Mouse (Mus musculus) kidney, embryonic 15.5 days (tissue): ENCODE data around the gene Csdc2. TPM values are rescaled to one million over a fixed set of nuclear protein-coding genes. Genes with fewer than 3 reads are reported as not detected.

Experiments
- ATAC-seq: fragments of 200-750 bp; cut with Nextera tagmentation; replicated peaks from 2 replicates; pipeline ENCODE4 v1.8.0; 2017; ENCODE audit warnings: moderate TSS enrichment; ENCODE audit not compliant: low FRiP score
- H3K27ac ChIP-seq: fragments of 300-500 bp; sonication (generic); 2 replicates; pipeline ENCODE4 v1.5.1; 2015; ENCODE audit warnings: mild to moderate bottlenecking, inconsistent platforms
- H3K27me3 ChIP-seq: fragments of 300-500 bp; sonication (generic); 2 replicates; pipeline ENCODE4 v1.6.1; 2015; ENCODE audit warnings: inconsistent platforms
- H3K36me3 ChIP-seq: fragments of 300-500 bp; sonication (generic); 2 replicates; pipeline ENCODE4 v1.6.1; 2015; ENCODE audit warnings: inconsistent platforms
- H3K4me1 ChIP-seq: fragments of 300-500 bp; sonication (generic); 2 replicates; pipeline ENCODE4 v1.6.1; 2015; ENCODE audit warnings: inconsistent platforms
- H3K4me2 ChIP-seq: fragments of 300-500 bp; sonication (generic); 2 replicates; pipeline ENCODE4 v1.6.1; 2015; ENCODE audit warnings: moderate library complexity, mild to moderate bottlenecking, inconsistent platforms
- H3K4me3 ChIP-seq: fragments of 300-500 bp; sonication (generic); replicated peaks from 2 replicates; pipeline ENCODE4 v1.5.1; 2015; ENCODE audit warnings: mild to moderate bottlenecking, inconsistent platforms
- H3K9ac ChIP-seq: fragments of 300-500 bp; sonication (generic); 2 replicates; pipeline ENCODE4 v1.6.1; 2015; ENCODE audit warnings: mild to moderate bottlenecking, inconsistent platforms
- H3K9me3 ChIP-seq: fragments of 300-500 bp; sonication (generic); replicated peaks from 2 replicates; pipeline ENCODE4 v1.6.1; 2016; ENCODE audit warnings: inconsistent platforms
- WGBS: fragments of 180-500 bp; shearing (Covaris S2); methylation state at CpG from one replicate; pipeline ENCODE4 v1.1.7; 2015; ENCODE audit warnings: mixed read lengths; 5-methylcytosine and 5-hydroxymethylcytosine counted together
- polyA plus RNA-seq: library from polyadenylated mRNA; unstranded; fragments of >200 nt; fragmentation: Nextera tagmentation; extraction: Ambion mirVana; gene quantifications from 2 replicates; pipeline ENCODE4 v1.2.1, GENCODE M21; 2015

The Csdc2 gene
- polyA plus RNA-seq, 1 experiment from 2014 or later = 30.7 TPM

DNA sequence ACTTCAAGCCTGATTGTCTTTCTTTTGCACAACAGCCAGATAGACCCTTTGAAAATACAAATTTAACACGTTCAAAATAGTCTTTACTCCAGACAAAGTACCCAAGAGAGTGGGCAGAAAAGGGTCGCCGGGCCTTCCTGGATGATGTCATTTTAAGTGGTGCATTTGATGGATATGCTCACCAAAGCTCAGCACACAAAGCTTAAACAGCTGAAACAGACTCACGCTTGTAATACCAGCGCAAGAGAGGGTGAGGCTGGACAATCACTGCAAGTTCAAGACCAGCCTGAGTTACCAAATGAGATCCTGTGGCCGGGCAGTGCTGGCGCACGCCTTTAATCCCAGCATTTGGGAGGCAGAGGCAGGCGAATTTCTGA is 10.1 kb upstream of the Csdc2 start:
- peak; percentile 10; the same call in 1 of the 2 replicates for ATAC-seq
- H3K27ac ChIP-seq = peak overlapping the region; percentile 69; the same call in 1 of the 2 replicates
- H3K9ac ChIP-seq = 0 out of 2 replicates have a peak overlapping the region, but pooled peaks have one; percentile 26
- peaks cover 10% of the 10 kb centered on the region for H3K36me3 ChIP-seq
- H3K4me3 ChIP-seq = peak overlapping the region; percentile 81
- H3K4me2 ChIP-seq = peak overlapping the region; percentile 93
- H3K4me1 ChIP-seq = peaks cover 52% of the 10 kb centered on the region
- 33% methylated on average over 9 of the region's 9 CpGs for WGBS
- no peaks in the 10 kb centered on the region for H3K27me3 ChIP-seq
- H3K9me3 ChIP-seq = no peaks in the 10 kb centered on the region

DNA sequence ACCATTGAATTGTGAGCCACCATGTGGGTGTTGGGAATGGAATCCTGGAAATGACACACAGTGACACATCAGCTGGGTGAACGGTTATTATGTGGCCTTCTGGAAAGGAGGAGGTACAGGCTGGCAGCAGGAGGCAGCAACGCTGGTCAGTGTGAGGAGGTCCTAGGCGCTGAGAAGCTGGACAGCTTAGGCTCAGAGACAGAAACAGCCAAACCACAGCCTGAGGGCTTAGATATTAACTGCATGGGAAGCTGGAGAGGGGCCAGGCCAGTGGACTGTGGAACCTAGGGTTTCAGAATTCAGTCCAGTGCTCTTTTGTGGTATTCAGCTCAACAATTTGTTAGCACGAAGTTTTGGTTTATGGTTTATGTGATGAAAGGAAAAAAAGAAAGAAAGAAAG is 8.8 kb upstream of the Csdc2 start:
- Histone ChIP-seq H3K27ac (peak overlapping the region; percentile 93), H3K9me3 (no peaks in the 10 kb centered on the region), H3K4me1 (peaks cover 55% of the 10 kb centered on the region), H3K4me3 (no peak overlapping the region), H3K4me2 (0 out of 2 replicates have a peak overlapping the region, but pooled peaks have one; percentile 30), H3K36me3 (peaks cover 10% of the 10 kb centered on the region), H3K27me3 (no peaks in the 10 kb centered on the region), H3K9ac (no peak overlapping the region)
- peak; percentile 62; the same call in 1 of the 2 replicates for ATAC-seq
- 38% methylated on average over 4 of the region's 4 CpGs for WGBS

DNA sequence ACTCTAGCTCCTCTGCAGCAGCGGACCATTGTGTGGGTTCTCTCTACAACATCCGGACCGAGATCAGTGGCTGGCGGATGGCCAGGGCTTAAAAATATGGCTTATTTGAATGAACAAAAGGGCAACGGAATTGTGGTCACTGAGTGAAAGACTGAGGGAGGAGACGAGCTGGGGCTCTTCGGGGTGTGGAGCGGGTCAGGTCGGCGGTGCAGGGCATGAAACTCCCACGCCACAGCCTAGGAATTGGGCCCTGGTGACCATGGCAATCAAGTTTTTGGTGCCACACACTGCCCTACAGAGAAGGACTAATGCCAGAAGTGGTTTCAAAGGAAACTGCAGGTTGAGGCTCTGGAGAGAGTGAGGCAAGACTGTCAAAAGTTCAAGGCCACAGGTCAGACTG is 8.3 kb upstream of the Csdc2 start:
- peak overlapping the region; percentile 93 for H3K27ac ChIP-seq
- peaks cover 7% of the 10 kb centered on the region for H3K36me3 ChIP-seq
- no peak for ATAC-seq
- WGBS = 21% methylated on average over 11 of the region's 11 CpGs
- H3K4me1 ChIP-seq = peaks cover 58% of the 10 kb centered on the region
- no peak overlapping the region for H3K4me3 ChIP-seq
- no peaks in the 10 kb centered on the region for H3K9me3 ChIP-seq
- 0 out of 2 replicates have a peak overlapping the region, but pooled peaks have one; percentile 30 for H3K4me2 ChIP-seq
- no peaks in the 10 kb centered on the region for H3K27me3 ChIP-seq
- H3K9ac ChIP-seq = no peak overlapping the region

DNA sequence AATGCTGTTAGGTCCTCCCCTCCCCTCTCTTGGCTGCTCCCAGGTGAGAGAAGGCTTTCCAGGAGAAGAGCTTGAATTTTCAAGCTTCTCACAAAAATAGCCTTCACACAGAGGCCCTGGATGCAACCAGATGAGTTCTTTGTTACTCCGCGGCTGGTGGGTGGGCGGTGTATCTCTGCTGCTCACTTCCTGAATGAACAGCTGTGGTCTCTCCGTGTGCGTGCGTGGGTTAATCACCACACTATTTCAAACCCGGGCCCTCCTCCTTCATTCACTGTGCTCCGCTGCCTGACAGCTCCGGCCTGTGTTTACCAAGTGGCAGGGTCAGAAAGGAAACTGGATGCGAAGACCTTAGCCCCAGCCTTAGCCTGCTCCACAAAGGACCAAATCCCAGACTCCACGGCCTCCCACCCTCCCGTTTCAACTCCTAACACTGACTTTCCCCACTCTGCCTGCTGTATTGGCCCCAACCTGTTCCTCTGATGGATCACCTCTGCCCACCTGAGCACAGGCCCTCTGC is 3.5 kb upstream of the Csdc2 start:
- Histone ChIP-seq H3K4me1 (peaks cover 46% of the 10 kb centered on the region), H3K4me3 (no peak overlapping the region), H3K36me3 (no peaks in the 10 kb centered on the region), H3K27me3 (no peaks in the 10 kb centered on the region), H3K9me3 (no peaks in the 10 kb centered on the region), H3K9ac (0 out of 2 replicates have a peak overlapping the region, but pooled peaks have one; percentile 21), H3K27ac (peak overlapping the region; percentile 73), H3K4me2 (peak overlapping the region; percentile 24)
- peak; percentile 20; the same call in 1 of the 2 replicates for ATAC-seq
- WGBS = 10% methylated on average over 12 of the region's 12 CpGs

DNA sequence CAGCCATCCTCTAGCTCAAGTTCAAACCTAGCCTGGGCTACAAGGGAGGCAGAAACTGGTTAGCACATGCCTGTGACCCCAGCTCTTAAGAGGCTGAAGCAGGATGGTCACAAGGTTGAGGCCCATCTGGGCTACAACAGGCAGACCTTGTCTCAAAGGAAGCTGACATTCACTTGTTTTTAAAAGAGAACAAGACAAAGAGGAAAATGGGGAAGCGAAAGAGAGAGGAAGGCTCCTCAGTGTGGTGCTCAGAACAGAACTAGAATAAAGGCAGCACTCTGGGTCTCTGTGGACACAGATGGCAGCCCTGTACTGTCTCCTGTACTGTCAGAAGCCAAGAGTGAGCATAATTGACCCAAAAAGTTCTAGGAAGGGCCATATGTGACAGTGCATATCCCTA is 2.6 kb upstream of the Csdc2 start:
- 71% methylated on average over 1 of the region's 1 CpGs for WGBS
- ATAC-seq = no peak
- H3K4me2 ChIP-seq = no peak overlapping the region
- no peaks in the 10 kb centered on the region for H3K36me3 ChIP-seq
- no peaks in the 10 kb centered on the region for H3K27me3 ChIP-seq
- H3K9ac ChIP-seq = no peak overlapping the region
- H3K4me1 ChIP-seq = peaks cover 46% of the 10 kb centered on the region
- H3K9me3 ChIP-seq = no peaks in the 10 kb centered on the region
- H3K27ac ChIP-seq = no peak overlapping the region
- H3K4me3 ChIP-seq = no peak overlapping the region

DNA sequence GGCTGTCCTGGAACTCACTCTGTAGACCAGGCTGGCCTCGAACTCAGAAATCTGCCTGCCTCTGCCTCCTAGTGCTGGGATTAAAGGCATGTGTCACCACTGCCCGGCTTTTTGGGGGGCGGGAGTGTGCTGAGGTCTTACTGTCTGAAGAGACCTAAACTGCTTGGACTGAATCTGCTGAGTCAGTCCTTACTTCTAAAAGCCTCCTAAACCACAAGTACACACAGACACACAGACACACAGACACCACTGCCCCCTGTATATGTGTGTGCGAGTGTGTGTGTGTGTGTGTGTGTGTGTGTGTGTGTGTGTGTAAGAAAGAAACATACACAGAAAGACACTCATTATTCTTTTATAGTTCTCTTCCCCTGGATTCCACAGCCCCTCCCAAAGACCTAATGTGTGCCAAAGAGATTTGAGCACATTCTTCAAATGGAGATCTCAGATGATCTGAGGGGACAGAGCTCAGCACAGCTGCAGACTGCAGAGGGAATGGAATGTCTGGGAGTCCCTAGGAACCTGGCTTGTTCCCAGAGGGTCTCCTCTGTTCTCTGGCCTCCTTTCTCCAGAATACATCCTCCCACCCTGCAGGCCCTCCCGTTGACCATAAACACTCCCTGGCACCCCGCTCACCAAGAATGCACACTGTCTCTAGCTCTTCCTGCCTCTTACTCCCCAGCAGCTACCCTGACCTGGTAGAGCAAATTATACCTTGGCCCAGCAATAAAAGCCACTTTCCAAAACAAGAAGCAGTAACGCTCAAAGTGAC is 506 bp upstream of the Csdc2 start:
- Histone ChIP-seq H3K9me3 (no peaks in the 10 kb centered on the region), H3K4me2 (peak overlapping the region; percentile 73), H3K9ac (0 out of 2 replicates have a peak overlapping the region, but pooled peaks have one; percentile 49), H3K4me3 (peak overlapping the region; percentile 49), H3K36me3 (no peaks in the 10 kb centered on the region), H3K27ac (peak overlapping the region; percentile 82), H3K27me3 (no peaks in the 10 kb centered on the region), H3K4me1 (peaks cover 44% of the 10 kb centered on the region)
- 48% methylated on average over 7 of the region's 7 CpGs for WGBS
- ATAC-seq = peak; percentile 16; the same call in 1 of the 2 replicates

DNA sequence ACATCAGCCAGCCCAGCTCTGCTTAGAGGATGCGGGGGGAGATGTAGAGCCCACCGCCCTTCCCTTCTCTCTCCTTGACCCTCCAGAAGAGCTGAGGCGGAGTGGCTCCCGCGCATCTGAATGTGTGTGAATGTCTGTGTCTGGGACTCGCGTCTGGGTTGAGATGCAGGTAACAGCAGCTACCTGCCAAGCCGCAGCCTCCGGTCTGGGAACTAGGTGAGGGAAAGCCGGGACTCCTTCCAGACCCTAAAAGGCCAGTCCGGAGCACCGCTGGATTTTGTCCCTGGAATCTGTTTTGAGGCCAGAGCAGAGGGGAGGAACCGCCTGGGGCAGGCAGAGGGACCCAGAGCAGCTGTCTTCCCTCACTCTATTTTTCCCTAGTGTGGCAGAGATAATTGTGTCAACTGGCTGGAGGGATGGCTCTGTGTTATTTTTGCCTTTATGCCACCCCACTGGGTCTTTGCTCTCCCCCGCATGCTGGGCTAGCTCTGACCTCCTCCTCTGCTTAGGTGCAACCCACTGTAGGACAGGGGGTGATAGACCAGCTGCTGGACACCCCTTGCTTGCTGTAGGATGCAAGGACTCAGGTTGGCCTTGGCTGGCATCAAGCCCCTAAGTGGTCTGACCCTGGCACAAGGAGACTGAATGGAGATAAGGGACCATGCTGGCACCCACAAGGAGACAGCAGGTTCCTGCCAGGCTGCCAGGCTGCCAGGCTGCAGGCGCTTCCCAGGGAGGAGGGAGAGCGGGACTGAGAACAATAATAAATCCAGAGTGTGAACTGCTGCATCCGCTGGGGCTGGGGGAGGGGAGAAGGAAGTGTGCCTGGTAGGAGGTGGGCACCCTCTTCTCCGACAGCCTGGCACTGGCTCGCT is 776 bp downstream of the Csdc2 start:
- peak overlapping the region; percentile 73 for H3K4me2 ChIP-seq
- no peaks in the 10 kb centered on the region for H3K27me3 ChIP-seq
- peak overlapping the region; percentile 49 for H3K4me3 ChIP-seq
- 3% methylated on average over 19 of the region's 19 CpGs for WGBS
- H3K4me1 ChIP-seq = peaks cover 46% of the 10 kb centered on the region
- H3K27ac ChIP-seq = peak overlapping the region; percentile 82
- peak overlapping the region; percentile 49 for H3K9ac ChIP-seq
- H3K9me3 ChIP-seq = no peaks in the 10 kb centered on the region
- ATAC-seq = 0 out of 2 replicates have a peak, but pooled peaks have one; percentile 17
- no peaks in the 10 kb centered on the region for H3K36me3 ChIP-seq

DNA sequence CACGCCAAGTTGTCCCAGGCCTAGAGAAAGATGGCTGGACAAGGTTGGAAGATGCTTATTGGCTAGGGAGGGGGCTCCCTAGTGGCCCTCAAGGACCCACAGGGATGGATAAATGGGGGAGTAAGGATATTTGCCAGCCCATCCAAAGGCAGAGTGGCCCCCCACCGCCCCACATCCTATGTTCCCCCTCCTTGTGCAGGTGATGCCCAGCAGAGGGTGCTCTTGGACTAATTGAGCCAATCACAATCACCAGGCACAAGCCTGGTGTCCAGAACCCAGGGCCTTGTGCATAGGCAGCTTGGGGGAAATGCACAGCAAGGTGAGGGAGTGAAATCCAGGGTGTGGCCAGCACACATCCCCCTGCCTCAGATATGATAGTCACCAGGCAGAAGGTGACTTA is 1.7 kb downstream of the Csdc2 start:
- Histone ChIP-seq H3K4me3 (peak overlapping the region; percentile 49), H3K4me1 (peaks cover 42% of the 10 kb centered on the region), H3K9me3 (no peaks in the 10 kb centered on the region), H3K4me2 (peak overlapping the region; percentile 73), H3K27ac (peak overlapping the region; percentile 82), H3K36me3 (no peaks in the 10 kb centered on the region), H3K9ac (no peak overlapping the region), H3K27me3 (no peaks in the 10 kb centered on the region)
- WGBS = 43% methylated on average over 2 of the region's 2 CpGs
- no peak for ATAC-seq

DNA sequence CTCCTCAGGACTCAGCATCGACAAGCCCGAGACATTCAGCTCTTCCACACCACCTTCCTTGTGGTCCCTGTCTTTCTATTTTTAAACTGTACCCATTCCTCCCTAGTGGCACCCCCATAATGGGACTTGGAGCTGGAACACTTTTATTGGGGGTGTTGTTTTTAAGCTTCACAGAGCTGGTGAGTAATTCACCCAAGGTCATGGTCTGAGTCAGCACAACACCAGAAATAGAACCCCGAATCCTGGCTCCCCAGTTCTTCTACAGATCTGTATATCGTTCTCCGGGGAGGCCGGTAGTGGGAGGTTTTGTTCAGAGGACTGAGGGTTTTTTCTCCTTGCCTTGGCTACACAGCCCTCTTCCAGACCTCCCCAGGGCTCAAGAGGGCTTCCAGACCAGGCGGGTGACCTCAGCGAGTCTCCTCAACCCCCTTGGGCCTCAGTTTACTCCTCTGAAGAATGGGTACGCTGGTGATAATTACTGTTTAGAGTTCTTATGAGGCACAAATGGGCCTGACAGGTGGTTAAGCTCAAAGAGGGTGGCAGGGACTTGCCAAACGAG is 2.7 kb downstream of the Csdc2 start:
- Histone ChIP-seq H3K27ac (no peak overlapping the region), H3K4me3 (no peak overlapping the region), H3K4me2 (no peak overlapping the region), H3K27me3 (no peaks in the 10 kb centered on the region), H3K9ac (no peak overlapping the region), H3K9me3 (no peaks in the 10 kb centered on the region), H3K4me1 (peaks cover 43% of the 10 kb centered on the region), H3K36me3 (no peaks in the 10 kb centered on the region)
- 85% methylated on average over 10 of the region's 10 CpGs for WGBS
- no peak for ATAC-seq

DNA sequence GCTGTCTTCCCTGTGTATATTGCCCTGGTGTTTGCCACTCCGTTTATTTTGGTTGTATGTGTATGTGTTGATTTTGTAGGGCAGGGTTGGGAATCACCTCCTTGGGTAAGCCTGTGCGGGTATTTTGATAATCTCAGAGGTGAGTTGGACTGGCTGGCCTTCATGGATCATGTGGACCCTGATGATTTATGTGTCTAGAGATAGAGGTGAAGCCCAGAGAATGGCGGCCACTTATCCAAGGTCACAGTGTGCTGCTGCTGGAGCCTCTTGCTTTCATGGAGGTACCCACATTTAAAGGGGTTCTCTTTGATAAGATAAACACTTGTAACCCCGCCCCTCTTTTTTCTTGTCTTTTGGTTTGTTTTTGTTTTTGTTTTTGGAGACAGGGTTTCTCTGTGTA is 3.2 kb downstream of the Csdc2 start:
- H3K9me3 ChIP-seq = no peaks in the 10 kb centered on the region
- H3K4me1 ChIP-seq = peaks cover 43% of the 10 kb centered on the region
- no peak for ATAC-seq
- no peaks in the 10 kb centered on the region for H3K36me3 ChIP-seq
- no peak overlapping the region for H3K27ac ChIP-seq
- WGBS = 82% methylated on average over 4 of the region's 4 CpGs
- no peak overlapping the region for H3K4me3 ChIP-seq
- no peak overlapping the region for H3K9ac ChIP-seq
- no peak overlapping the region for H3K4me2 ChIP-seq
- H3K27me3 ChIP-seq = no peaks in the 10 kb centered on the region

DNA sequence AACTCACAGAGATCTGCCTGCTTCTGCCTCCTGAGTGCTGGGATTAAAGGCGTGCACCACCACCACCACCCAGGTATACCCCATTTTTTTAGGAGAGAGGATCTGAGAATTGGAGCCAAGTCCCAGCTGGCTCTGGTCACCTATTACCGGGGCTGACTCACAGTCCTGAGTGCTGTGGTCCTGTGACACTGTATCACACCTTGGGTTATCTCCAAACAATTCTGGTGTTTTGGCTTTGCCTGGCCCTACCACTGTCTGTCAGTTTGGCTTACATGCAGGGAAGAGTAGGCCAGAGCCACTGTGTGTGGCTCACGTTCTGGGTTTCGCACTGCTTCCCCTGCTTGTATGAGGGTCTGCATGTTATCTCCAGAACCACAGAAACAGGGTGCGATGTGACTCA is 3.7 kb downstream of the Csdc2 start:
- Histone ChIP-seq H3K4me3 (no peak overlapping the region), H3K9ac (no peak overlapping the region), H3K4me1 (peaks cover 43% of the 10 kb centered on the region), H3K4me2 (no peak overlapping the region), H3K27ac (no peak overlapping the region), H3K9me3 (no peaks in the 10 kb centered on the region), H3K27me3 (no peaks in the 10 kb centered on the region), H3K36me3 (no peaks in the 10 kb centered on the region)
- no peak for ATAC-seq
- 87% methylated on average over 5 of the region's 5 CpGs for WGBS
